Mouse (Mus musculus): ENCODE results near the gene Ugt2b34.
A peak's percentile ranks its signal among the peaks of the same experiment; 100 is the strongest.
"Not testable (repeated sequence)": the region's sequence is repeated elsewhere in the genome, so short reads cannot be mapped to it uniquely, and the experiment has no call there.

Ugt2b34 gene

DNA sequence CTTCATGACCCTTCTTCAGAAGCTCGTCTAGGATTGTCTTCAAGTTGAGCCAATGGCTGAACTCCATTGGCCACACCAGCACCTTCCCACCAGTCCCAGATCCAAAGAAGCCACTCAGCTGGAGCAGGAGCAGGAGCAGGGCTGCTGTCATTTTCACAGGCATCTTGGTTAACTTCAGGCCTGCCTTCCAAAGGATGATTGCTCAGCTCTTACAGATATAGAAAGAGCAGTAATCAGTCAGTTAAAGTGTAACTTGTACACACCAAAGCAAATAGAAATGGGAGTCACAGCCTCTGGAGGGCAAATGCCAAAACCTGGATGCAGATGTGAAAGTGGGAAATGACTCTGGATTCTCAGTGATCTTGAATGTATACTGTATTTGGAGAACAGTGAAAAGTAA is at the start of gene Ugt2b34:
TSS of gene Ugt2b34 (minus strand) at position 180 of the 400 bp plus-strand sequence.
- no peak for DNase-seq

DNA sequence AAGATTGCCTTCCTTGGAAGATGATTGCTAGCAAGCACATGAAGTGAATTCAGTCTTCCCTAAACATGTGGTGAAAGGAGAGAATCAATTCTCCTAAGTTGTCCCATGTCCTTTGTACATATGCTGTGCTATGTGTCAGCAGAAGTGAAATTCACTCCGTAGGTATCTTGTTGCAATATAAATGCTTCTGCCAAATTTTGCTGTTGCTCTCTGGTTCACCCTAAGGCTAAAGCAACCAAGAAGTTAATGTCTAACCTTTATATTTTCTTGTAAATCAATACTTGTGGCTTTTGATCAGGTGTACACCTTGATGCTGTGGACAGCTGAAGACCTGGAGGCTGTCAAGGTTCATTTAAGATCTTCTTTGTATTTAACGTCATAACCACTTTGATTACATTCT is 35.4 kb upstream of the Ugt2b34 start:
- DNase-seq = no peak

DNA sequence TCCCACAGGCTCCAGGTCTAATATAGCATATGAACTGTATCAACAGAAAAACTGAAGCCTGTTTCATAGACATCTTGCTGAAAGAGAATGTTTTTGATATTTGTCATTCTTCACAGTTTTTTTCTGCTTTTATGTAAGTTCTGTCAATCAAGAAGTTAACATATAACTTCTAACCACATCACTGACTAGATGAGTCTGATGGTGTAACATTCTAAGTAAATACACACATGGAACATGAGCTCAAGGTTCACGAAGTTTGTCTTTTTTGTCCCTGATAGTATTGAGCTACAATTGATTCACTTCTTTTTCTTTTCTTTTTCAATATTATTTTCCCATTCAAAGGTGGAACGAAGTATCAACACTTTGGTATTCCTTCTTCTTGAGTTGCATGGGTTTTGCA is 19.7 kb upstream of the Ugt2b34 start, which contains the start of gene Ugt2b1:
TSS of gene Ugt2b1 (minus strand) at position 105 of the 400 bp plus-strand sequence.
- DNase-seq = no peak

DNA sequence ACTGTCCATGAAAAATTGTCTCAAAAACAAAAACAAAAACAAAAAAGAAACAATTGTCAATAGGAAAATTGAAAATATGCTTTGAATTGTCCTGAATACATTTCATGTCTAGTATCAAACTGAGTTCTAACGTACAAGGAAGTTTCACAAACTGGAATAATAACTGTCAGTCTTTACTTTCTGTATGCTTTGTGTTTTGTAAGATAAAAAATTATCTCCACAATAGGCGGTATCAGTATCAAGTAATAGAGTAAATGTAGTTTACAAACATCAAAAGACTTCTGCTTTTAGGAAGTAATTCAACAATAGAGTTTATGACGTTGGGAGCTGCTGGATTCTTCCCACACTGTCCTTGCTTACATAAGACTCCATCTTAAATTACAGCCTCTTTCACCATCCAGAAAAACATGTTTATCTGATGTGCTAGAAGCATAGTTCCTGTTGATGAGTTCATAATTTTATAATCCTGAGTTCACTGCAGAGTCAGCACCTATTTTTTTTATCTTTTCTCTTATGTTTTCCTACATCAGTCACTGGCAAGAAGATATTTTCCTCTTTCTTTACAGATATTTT is 14.0 kb upstream of the Ugt2b34 start:
- DNase-seq = no peak

DNA sequence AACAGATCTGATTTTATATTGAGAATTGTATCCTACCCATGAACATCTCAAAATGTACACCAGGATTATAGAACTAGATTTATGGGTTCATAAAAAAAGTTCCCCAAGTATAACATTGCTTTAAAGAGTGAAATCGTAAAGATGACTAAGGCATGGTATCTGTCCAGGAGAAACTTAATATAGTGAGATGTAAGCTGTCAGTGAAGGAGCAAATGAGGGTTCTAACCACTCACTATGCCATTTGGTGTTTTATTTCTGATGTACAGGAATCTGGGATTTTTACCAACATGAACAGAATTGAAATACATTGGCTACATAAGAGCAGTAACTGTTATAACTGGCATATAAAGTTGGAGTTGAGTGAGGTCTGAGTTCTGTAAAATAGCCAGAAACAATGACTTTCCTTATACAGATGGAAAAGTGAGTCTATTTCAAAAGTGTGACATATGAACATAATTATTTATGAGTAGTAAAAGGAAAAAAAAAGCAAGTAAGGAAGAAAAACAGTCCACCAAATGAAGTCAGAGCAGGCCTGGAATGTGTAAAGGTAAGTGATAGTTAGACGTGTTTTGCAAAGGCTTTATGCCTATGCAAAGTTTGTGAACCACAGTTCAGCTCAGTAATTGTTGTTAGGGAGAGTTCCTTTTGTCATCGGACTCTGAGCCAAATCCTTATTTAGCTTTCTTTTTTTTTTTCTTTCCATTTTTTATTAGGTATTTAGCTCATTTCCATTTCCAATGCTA is 4.8 kb upstream of the Ugt2b34 start:
- DNase-seq = no peak

DNA sequence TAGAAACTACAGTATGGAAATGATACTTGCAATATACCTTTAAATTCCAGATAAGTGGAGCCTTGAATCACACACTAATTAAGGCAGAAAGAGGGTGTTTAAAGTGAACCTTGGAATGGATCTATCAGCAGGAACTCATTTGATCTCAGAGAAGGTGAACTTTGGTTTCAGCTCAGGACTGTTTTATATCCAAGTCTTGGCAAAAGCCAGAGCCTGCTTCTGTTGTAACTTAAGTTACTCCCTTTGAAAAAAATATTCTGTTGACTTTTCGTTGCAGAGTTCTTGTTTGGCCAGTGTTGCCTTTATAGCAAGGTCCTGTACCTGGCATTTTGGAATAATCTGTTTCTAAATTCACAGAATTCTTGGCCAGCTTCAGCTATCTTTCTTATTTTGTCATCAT is 4.0 kb upstream of the Ugt2b34 start:
- DNase-seq = no peak

DNA sequence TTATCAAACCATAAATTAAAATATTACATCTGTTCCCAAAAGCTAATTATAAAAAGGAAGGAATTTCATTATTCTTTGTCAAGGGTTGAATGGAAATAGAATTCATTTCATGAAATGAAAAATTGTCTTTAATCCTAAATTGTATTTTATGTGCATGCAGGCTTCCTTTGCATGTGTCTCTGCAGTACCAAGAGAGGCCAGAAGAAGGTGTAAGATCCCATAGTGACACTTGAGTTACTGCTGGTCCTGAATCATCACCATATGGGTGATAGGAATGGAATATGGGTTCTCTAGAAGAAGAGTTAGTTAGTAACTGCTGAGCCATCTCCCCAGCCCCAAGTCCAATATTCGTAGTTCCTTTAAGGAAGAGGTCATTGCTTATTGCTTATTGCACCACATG is 16.8 kb downstream of the Ugt2b34 start:
- DNase-seq = no peak

DNA sequence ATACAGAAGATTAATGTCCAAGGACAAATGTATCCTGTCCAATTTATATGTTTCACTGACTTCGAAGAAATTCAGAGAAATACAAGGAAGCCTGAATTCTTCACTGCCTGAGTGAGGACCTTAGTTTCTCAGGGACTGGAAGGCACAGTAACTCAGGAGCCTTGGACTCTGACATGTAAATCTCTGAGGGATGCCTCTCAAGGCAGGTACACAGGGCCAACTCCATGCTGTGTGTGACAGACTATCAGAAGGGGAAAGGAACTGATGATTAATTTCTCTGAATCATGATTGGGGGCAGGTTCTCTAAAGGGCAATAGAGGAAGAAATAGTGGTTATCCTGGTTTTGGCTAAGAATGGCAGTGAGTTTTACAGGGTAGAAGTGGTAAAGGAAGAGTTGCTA is 18.3 kb downstream of the Ugt2b34 start:
- no peak for DNase-seq

DNA sequence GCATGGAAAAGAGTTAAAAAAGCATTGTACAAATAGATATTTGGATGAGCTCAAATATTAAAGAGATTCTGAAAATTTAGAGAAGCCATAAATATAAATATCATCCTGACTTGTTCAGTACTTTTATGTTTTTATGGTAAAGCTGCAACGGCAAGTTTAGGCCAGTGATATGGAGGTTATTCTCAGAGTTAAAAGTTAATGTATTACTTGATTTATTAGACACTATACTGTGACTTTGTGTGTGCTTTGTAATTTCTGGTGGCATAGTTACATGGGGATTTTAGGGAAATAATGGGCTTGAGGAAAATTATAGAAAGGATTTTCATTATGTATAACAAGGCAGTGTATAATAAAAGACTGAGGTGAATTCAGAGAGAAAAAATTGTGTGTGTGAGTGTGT is 19.7 kb downstream of the Ugt2b34 start:
- no peak for DNase-seq

DNA sequence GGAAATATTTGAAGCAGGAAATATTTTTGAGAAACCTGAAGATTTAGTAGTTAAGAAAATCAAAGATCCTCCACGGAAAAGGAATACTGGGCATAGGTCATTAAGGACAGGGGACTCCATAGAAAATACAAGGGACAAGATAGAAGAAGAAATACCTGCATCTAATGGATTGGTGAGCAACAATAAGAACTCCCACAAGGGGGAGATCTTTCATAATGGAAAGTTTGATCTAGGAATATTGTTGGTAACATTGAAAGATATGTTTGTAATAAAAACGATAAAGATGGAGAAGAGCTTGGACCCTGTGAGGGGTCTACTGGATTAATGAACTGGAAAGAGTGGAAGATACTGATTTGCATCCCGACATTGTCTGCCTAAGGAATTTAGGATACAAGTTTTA is 20.1 kb downstream of the Ugt2b34 start:
- DNase-seq = no peak

DNA sequence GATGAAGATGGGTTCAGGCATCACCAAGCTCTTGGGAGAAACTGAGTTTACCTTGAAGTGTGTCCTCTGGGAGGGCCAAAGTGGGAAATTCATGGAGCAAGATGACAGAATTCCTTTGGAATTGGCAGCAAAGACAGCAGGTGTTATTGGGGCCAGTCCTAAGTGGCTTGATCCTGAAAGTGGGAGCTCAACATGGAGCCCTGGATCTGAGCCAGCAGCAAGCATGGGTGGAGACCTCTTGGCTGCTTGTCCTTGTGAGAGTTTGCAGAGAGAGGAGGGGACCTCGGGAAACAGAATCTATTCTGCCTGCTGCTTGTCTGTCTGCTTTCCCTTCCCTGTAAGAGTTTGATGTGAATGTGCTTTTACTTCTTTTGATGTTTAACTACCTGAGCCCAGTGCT is 34.9 kb downstream of the Ugt2b34 start:
- peak; percentile 8 to 10 for DNase-seq

DNA sequence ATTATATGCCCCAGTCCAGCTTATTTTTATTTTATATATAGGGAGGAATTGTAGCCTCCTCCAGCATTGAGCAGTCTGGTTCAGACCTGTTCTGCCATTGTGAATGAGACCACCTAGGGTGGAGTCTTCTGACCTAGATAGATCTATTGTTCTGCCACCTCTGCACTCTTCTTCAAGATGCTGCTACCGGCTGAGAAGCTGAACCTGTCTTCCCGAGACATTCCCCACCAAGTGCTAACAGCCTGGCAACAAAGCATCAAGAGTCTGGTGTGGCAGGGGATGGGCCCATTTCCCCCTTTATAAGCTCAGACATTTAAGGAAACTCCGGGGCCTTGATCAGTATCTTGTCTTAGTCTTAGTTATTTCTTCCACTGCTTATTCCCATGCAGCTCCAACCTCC is 48.4 kb downstream of the Ugt2b34 start:
- no peak for DNase-seq

DNA sequence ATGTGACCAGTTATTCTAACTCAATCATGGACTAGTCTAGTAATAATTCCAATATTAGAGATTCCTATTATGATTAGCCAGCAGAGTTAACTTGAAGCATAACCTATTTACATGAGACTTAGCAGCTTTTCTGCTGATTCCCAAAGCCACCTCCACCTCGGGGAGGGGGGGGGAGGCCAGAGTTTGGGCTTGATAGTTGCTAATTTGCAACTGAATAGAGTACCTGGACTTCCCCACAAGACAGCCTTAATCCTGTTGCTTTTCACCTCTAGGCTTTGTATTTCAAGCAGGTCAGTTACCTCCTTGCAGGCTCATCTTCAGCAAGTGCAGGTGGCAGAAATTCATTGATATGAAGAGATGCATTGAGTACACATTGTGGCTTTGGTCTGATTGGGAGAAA is 49.1 kb downstream of the Ugt2b34 start:
- DNase-seq = no peak

DNA sequence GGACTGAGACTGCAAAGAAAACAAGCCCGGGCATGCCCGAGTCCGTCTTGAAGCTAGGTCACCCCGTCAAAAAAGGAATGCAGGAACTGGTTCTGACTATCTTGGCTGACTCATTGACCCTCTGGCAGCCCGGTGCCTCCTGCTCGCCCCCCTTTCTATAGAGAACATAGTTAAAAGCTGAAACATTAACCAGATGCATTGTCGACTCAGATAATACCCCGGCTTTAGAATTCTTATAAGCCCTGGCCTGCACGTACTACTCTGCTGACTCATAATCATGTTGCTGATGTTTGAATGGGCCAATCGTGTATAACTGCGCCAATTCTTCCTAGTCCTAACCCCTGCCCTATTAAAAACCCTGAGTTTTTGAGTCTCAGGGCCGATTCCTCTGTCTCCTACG is 50.2 kb downstream of the Ugt2b34 start:
- DNase-seq = not testable (repeated sequence)

DNA sequence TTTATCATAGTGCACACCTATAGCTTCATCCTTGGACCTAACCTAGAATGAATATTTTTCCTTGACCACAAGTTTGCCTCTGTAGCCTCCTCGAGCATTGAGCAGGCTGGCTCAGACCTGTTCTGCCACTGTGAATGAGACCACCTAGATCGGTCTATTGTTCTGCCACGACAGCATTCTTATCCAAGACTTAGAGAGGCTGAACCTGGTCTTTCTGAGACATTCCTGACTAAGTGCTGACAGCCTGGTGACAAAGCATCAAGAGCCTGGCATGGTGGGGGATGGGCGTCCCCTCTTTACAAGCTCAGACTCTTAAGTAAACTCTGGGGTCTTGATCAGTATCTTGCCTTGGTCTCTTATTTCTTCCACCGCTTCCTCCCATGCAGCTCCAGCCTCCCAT is 55.1 kb downstream of the Ugt2b34 start:
- DNase-seq = no peak

DNA sequence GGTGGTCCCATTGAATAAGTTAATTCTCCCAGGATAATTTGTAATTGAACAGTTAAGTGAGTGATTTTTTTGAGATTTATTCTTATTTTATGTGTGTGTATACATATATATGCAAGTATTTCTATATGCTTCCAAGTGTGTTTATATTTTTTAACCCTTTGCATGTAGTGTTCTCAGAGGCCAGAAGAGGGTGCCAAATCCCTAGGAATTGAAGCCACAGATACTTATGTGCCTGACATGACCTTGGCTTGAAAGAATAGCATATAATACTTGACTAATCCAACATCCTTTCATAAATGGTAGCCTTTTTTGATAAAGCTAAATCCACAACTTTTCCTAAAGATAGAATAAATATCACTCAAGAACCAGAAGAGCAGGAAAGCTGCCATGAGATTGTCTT is 56.6 kb downstream of the Ugt2b34 start:
- peak in 1 of 2 experiments; percentile 12 for DNase-seq

DNA sequence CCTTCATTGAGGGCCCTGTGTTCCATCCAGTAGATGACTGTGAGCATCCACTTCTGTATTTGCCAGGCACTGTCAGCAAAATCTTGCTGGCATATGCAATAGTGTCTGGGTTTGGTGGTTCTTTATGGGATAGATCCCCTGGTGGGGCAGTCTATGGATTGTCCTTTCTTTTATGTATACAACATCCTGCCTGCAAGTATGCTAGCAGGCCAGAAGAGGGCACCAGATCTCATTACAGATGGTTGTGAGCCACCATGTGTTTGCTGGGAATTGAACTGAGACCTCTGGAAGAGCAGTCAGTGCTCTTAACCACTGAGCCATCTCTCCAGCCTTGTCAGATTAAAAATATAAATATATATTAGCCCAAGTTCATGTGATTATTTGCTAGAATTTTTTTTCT is 65.5 kb downstream of the Ugt2b34 start:
- not testable (repeated sequence) for DNase-seq

DNA sequence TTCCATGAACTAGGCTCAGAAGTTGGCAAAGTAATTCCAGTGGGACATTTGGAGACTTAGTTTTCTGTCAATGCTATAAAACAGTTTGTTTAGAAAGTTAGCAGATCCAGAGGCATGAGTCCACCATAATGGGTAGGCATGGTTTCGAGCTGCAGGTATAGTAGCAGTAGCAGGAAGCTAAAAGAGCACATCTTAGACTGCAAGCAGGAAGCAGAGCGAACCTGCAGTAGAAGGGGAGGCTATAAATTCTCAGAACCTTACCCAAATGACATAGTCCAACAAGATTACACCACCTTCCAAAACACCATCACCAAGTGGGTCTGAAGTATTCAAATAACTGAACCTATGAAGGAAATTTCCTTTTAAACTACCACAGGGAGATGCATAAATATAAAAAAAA is 66.5 kb downstream of the Ugt2b34 start:
- no peak for DNase-seq

Measured in cerebellum, postnatal 36 days (tissue).